Mouse (Mus musculus): ENCODE measurements around the gene Gm38655. TPM values are rescaled to one million over a fixed set of nuclear protein-coding genes. Genes with fewer than 3 reads are reported as not detected.
A peak's percentile ranks its signal among the peaks of the same experiment; 100 is the strongest.
"Not testable (repeated sequence)": the region's sequence is repeated elsewhere in the genome, so short reads cannot be mapped to it uniquely, and the experiment has no call there.

Gene Gm38655
- polyA plus RNA-seq, 1 experiment from 2014 or later, result 7.0 TPM

- H3K4me3 ChIP-seq (replicated peaks; ENCODE audit: low read length), result no peak overlapping the region
- no peaks in the 10 kb centered on the region for H3K36me3 ChIP-seq (ENCODE audit: control insufficient read depth, insufficient read depth, low read length)
- no peak overlapping the region for H3K9ac ChIP-seq (ENCODE audit: low read length)
- WGBS, result 83% methylated on average over 1 of the region's 1 CpGs
- H3K4me1 ChIP-seq (ENCODE audit: control insufficient read depth, insufficient read depth, low read length), result peaks cover 7% of the 10 kb centered on the region
- no peaks in the 10 kb centered on the region for H3K9me3 ChIP-seq (replicated peaks; ENCODE audit: control insufficient read depth, low read length)
- no peaks in the 10 kb centered on the region for H3K27me3 ChIP-seq (ENCODE audit: control insufficient read depth, insufficient read depth, low read length)
- ATAC-seq (ENCODE audit: insufficient read depth, low FRiP score), result no peak
- H3K27ac ChIP-seq (ENCODE audit: low read length), result no peak overlapping the region
- no peak overlapping the region for H3K4me2 ChIP-seq (ENCODE audit: low read depth, low read length)
Measured at GRCm38 (mm10) chr17:25138803-25139202, 36.5 kb downstream of the Gm38655 start.

GRCm38 (mm10) chr17:25135622-25136021 is 39.6 kb downstream of the Gm38655 start:
- no peak overlapping the region for H3K27ac ChIP-seq (ENCODE audit: low read length)
- H3K9me3 ChIP-seq (replicated peaks; ENCODE audit: control insufficient read depth, low read length), result no peaks in the 10 kb centered on the region
- ATAC-seq (ENCODE audit: insufficient read depth, low FRiP score), result no peak
- no peaks in the 10 kb centered on the region for H3K27me3 ChIP-seq (ENCODE audit: control insufficient read depth, insufficient read depth, low read length)
- no peaks in the 10 kb centered on the region for H3K36me3 ChIP-seq (ENCODE audit: control insufficient read depth, insufficient read depth, low read length)
- H3K9ac ChIP-seq (ENCODE audit: low read length), result no peak overlapping the region
- 84% methylated on average over 6 of the region's 6 CpGs for WGBS
- H3K4me1 ChIP-seq (ENCODE audit: control insufficient read depth, insufficient read depth, low read length), result peaks cover 8% of the 10 kb centered on the region
- H3K4me2 ChIP-seq (ENCODE audit: low read depth, low read length), result no peak overlapping the region
- H3K4me3 ChIP-seq (replicated peaks; ENCODE audit: low read length), result no peak overlapping the region

- Histone ChIP-seq H3K9me3 (replicated peaks; ENCODE audit: control insufficient read depth, low read length) (no peaks in the 10 kb centered on the region), H3K36me3 (ENCODE audit: control insufficient read depth, insufficient read depth, low read length) (no peaks in the 10 kb centered on the region), H3K27ac (ENCODE audit: low read length) (no peak within 1 kb of the TSS), H3K9ac (ENCODE audit: low read length) (peak within 1 kb of the TSS; percentile 82), H3K4me2 (ENCODE audit: low read depth, low read length) (peak within 1 kb of the TSS; percentile 79), H3K4me1 (ENCODE audit: control insufficient read depth, insufficient read depth, low read length) (peaks cover 8% of the 10 kb centered on the region), H3K4me3 (replicated peaks; ENCODE audit: low read length) (peak within 1 kb of the TSS; percentile 81), H3K27me3 (ENCODE audit: control insufficient read depth, insufficient read depth, low read length) (no peaks in the 10 kb centered on the region)
- under 1% methylated on average over 40 of the region's 40 CpGs for WGBS
- peak; percentile 96 for ATAC-seq (ENCODE audit: insufficient read depth, low FRiP score)
Measured at GRCm38 (mm10) chr17:25133275-25133698, 42.0 kb downstream of the Gm38655 start, which contains the start of gene Clcn7. Gene Clcn7 (plus strand): TSS chr17:25133391.

- no peaks in the 10 kb centered on the region for H3K9me3 ChIP-seq (replicated peaks; ENCODE audit: control insufficient read depth, low read length)
- WGBS, result 81% methylated on average over 1 of the region's 1 CpGs
- no peaks in the 10 kb centered on the region for H3K36me3 ChIP-seq (ENCODE audit: control insufficient read depth, insufficient read depth, low read length)
- no peak overlapping the region for H3K4me2 ChIP-seq (ENCODE audit: low read depth, low read length)
- H3K27me3 ChIP-seq (ENCODE audit: control insufficient read depth, insufficient read depth, low read length), result no peaks in the 10 kb centered on the region
- no peak overlapping the region for H3K9ac ChIP-seq (ENCODE audit: low read length)
- no peak for ATAC-seq (ENCODE audit: insufficient read depth, low FRiP score)
- no peak overlapping the region for H3K27ac ChIP-seq (ENCODE audit: low read length)
- H3K4me1 ChIP-seq (ENCODE audit: control insufficient read depth, insufficient read depth, low read length), result peaks cover 8% of the 10 kb centered on the region
- no peak overlapping the region for H3K4me3 ChIP-seq (replicated peaks; ENCODE audit: low read length)
Measured at GRCm38 (mm10) chr17:25130060-25130459, 45.2 kb downstream of the Gm38655 start.

GRCm38 (mm10) chr17:25127681-25128080 is 47.6 kb downstream of the Gm38655 start:
- Histone ChIP-seq H3K27me3 (ENCODE audit: control insufficient read depth, insufficient read depth, low read length) (no peaks in the 10 kb centered on the region), H3K27ac (ENCODE audit: low read length) (no peak overlapping the region), H3K9ac (ENCODE audit: low read length) (no peak overlapping the region), H3K4me2 (ENCODE audit: low read depth, low read length) (no peak overlapping the region), H3K4me3 (replicated peaks; ENCODE audit: low read length) (no peak overlapping the region), H3K36me3 (ENCODE audit: control insufficient read depth, insufficient read depth, low read length) (no peaks in the 10 kb centered on the region), H3K4me1 (ENCODE audit: control insufficient read depth, insufficient read depth, low read length) (no peaks in the 10 kb centered on the region), H3K9me3 (replicated peaks; ENCODE audit: control insufficient read depth, low read length) (no peaks in the 10 kb centered on the region)
- no peak for ATAC-seq (ENCODE audit: insufficient read depth, low FRiP score)
- WGBS, result 55% methylated on average over 9 of the region's 9 CpGs

GRCm38 (mm10) chr17:25127079-25127478 is 48.2 kb downstream of the Gm38655 start:
- no peaks in the 10 kb centered on the region for H3K27me3 ChIP-seq (ENCODE audit: control insufficient read depth, insufficient read depth, low read length)
- 37% methylated on average over 8 of the region's 8 CpGs for WGBS
- H3K4me3 ChIP-seq (replicated peaks; ENCODE audit: low read length), result no peak overlapping the region
- 0 out of 2 replicates have a peak, but pooled peaks have one; percentile 29 for ATAC-seq (ENCODE audit: insufficient read depth, low FRiP score)
- no peaks in the 10 kb centered on the region for H3K4me1 ChIP-seq (ENCODE audit: control insufficient read depth, insufficient read depth, low read length)
- H3K27ac ChIP-seq (ENCODE audit: low read length), result no peak overlapping the region
- H3K36me3 ChIP-seq (ENCODE audit: control insufficient read depth, insufficient read depth, low read length), result no peaks in the 10 kb centered on the region
- no peaks in the 10 kb centered on the region for H3K9me3 ChIP-seq (replicated peaks; ENCODE audit: control insufficient read depth, low read length)
- H3K9ac ChIP-seq (ENCODE audit: low read length), result no peak overlapping the region
- no peak overlapping the region for H3K4me2 ChIP-seq (ENCODE audit: low read depth, low read length)

GRCm38 (mm10) chr17:25125442-25126060 is 49.7 kb downstream of the Gm38655 start:
- H3K9ac ChIP-seq (ENCODE audit: low read length); H3K27me3 ChIP-seq (ENCODE audit: control insufficient read depth, insufficient read depth, low read length); H3K27ac ChIP-seq (ENCODE audit: low read length); H3K4me3 ChIP-seq (replicated peaks; ENCODE audit: low read length); H3K4me1 ChIP-seq (ENCODE audit: control insufficient read depth, insufficient read depth, low read length); H3K36me3 ChIP-seq (ENCODE audit: control insufficient read depth, insufficient read depth, low read length); H3K9me3 ChIP-seq (replicated peaks; ENCODE audit: control insufficient read depth, low read length); ATAC-seq (ENCODE audit: insufficient read depth, low FRiP score); H3K4me2 ChIP-seq (ENCODE audit: low read depth, low read length): not testable (repeated sequence)
- WGBS, result 69% methylated on average over 3 of the region's 3 CpGs

GRCm38 (mm10) chr17:25123979-25124378 is 51.3 kb downstream of the Gm38655 start:
- Histone ChIP-seq H3K36me3 (ENCODE audit: control insufficient read depth, insufficient read depth, low read length) (no peaks in the 10 kb centered on the region), H3K4me1 (ENCODE audit: control insufficient read depth, insufficient read depth, low read length) (no peaks in the 10 kb centered on the region), H3K27ac (ENCODE audit: low read length) (no peak overlapping the region), H3K27me3 (ENCODE audit: control insufficient read depth, insufficient read depth, low read length) (no peaks in the 10 kb centered on the region), H3K4me2 (ENCODE audit: low read depth, low read length) (no peak overlapping the region), H3K9ac (ENCODE audit: low read length) (no peak overlapping the region), H3K4me3 (replicated peaks; ENCODE audit: low read length) (no peak overlapping the region), H3K9me3 (replicated peaks; ENCODE audit: control insufficient read depth, low read length) (no peaks in the 10 kb centered on the region)
- ATAC-seq (ENCODE audit: insufficient read depth, low FRiP score), result no peak
- 27% methylated on average over 7 of the region's 7 CpGs for WGBS
